Mouse (Mus musculus) liver (tissue): ENCODE measurements around the gene Rreb1.

Source experiments
- DNase-seq: peaks from one replicate; pipeline ENCODE4 v3.0.0-alpha.2; 2020; ENCODE audit warnings: mixed read lengths

The Rreb1 gene

GRCm38 (mm10) chr13:37854455-37855220 is 76.4 kb downstream of the Rreb1 start:
- peak; percentile 54 for DNase-seq

DNA sequence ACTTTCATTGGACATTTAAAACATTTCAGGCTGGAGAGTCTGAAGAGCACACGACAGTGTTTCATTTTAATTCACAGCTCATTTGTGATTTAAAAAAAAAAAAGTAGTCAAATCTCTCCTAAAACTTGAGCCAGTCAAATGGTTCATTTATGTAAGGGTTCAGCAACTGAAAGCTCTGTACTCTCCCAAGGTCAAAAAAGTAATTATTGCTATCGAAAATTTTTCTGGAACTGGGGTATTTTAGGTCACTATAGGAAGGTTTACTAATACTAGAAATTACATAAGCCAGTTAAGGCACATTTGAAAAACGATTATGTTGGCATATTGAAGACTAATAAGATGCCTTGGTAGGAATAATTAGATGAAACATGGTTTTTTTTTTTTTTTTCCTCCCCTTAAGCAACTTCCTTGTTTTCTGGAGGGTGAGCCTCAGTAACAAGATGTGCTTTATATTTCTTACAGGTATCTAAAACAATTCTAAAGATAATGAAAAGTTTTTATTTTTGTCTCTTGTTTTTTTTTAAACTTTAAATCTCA is 77.1 kb downstream of the Rreb1 start:
- DNase-seq = no peak

- no peak for DNase-seq
Observed at GRCm38 (mm10) chr13:37855765-37856164, 77.6 kb downstream of the Rreb1 start.

- DNase-seq = peak; percentile 59
Observed at GRCm38 (mm10) chr13:37856537-37856936, 78.3 kb downstream of the Rreb1 start.

GRCm38 (mm10) chr13:37857284-37858065 is 79.3 kb downstream of the Rreb1 start:
- peak; percentile 97 for DNase-seq

GRCm38 (mm10) chr13:37858066-37858501 is 79.9 kb downstream of the Rreb1 start:
- peak; percentile 72 for DNase-seq

DNA sequence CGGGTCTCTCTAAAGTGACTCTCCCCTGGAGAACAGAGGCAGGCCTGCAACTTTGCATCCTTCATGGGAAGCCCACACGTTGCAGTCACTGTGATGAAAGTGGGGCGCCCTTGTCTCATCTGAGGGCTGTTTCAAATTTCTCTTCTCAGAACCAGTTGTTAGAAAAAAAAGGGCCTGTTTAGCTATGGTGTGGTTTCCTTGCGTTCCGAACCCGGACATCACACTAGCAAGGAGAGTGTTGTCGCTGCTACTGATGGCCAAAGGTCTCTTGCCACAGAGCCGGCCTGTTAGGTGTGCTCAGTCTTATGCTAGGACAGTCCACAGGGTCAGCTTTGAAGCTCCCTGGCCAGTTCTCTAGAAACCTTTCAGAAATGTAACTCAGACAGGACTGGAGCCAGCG is 80.3 kb downstream of the Rreb1 start:
- DNase-seq = peak; percentile 35

DNA sequence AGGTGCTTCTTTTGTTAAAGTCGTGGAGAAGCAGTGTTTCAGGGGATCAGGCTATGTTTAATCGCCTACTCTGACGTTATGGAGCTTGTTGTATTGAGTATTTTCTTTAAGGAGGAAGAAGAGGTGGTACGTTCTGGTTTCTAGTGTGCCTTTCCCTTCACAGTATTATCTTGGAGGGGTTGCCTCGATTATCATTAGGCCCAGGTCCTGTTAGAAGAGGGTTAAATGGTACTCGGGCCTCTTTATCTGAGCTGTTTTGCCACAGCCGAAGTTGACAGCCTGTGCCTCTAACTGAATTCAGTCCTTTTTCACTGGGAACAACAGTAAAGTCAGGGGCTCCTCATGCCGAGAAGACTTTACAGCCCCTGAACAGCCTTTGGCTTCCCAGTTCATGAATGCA is 81.6 kb downstream of the Rreb1 start:
- peak; percentile 71 for DNase-seq

- DNase-seq = no peak
Observed at GRCm38 (mm10) chr13:37860204-37860603, 82.0 kb downstream of the Rreb1 start.

GRCm38 (mm10) chr13:37860789-37861188 is 82.6 kb downstream of the Rreb1 start:
- DNase-seq = no peak

- no peak for DNase-seq
Observed at GRCm38 (mm10) chr13:37862492-37862891, 84.3 kb downstream of the Rreb1 start.

- DNase-seq = peak; percentile 56
Observed at GRCm38 (mm10) chr13:37863643-37864042, 85.4 kb downstream of the Rreb1 start.

DNA sequence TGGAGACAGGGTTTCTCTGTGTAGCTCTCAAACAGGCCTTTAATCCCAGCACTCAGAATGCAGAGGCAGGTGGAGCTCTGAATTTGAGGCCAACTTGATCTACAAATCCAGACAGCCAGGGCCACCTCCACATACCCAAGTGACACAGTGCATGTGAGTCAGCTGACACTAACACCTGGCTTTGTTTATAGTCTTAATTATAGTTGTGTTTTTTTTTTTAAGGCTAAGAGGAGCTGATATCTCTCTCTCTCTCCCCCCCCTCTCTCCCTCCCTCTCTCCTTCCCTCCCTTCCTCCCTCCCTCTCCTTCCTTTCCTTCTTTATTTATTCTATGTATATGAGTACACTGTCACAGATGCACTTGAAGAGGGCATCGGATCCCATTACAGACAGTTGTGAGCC is 86.5 kb downstream of the Rreb1 start:
- DNase-seq = no peak

DNA sequence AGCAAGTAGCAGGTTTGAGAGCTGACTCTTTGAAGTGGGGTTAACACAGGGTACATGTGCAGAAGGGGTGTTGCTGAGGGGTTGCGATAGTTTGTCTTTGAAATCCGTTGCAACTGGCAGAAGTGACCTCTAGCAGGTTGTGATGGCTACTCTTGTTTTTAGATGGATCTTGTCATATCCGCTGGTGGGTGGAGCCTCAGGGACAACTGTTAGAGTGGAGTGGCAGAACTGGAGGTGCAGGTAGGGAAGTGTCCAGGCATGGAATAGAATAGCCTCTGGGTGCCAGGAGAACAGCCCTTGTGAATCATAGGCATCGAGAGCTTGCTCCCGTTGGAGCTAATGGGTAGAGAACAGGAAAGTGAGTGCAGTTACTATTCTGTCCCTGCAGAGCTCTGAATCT is 88.1 kb downstream of the Rreb1 start:
- no peak for DNase-seq

DNA sequence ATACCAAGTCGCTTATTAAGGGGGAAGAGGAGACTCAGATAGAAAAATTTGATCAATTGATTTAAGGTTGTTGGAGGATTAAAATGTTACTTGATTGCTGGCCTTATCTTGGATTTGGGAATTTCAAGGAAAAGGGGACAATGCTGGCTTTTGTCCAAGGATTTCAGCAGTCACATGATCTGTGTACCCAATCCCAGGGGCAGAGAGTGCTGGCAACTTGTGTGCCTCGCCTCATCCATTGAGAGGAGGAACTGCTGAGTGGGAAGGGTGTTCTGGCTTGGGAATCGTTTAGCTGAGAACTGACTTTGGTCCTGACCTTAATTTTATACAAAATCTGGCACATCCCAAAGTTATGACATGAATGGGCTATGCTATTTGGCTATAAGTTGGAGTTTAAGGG is 88.6 kb downstream of the Rreb1 start:
- DNase-seq = no peak

DNA sequence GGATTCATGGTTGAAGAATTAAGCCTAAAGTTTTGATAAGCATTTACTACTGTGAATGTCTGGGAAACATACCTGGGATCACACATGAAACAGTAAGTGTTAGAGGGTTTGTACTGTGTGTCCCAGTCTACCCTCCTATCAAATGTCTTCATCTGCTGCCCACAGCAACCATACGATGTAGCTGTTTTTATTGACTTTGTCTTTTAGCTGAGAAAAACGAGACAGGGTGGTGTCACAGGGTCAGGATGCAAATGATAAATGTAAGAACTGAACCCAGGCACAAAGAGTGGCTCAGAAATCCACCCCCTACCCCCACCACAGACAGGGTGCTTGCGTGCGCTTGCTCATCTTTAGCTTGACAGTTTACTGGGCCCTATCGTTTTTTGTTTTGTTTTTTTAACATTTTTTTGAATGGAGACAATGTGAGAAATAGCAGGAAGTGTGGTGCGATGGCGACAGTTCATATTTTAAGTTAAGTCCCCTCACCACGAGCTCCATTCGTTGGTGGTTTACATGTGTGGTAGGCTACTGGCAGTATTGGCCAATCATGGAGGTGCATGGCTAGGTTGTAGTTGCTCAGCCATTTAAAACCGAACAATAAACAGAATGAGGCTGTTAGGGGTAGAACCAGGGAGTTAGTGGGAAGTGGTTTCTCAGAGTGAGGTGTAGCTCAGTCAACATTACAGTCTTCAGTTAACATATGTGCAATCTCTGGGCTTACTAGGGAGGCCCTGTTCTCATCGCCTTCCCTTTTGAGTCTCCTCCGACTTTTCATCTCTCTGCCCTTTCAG is 92.1 kb downstream of the Rreb1 start:
- no peak for DNase-seq

DNA sequence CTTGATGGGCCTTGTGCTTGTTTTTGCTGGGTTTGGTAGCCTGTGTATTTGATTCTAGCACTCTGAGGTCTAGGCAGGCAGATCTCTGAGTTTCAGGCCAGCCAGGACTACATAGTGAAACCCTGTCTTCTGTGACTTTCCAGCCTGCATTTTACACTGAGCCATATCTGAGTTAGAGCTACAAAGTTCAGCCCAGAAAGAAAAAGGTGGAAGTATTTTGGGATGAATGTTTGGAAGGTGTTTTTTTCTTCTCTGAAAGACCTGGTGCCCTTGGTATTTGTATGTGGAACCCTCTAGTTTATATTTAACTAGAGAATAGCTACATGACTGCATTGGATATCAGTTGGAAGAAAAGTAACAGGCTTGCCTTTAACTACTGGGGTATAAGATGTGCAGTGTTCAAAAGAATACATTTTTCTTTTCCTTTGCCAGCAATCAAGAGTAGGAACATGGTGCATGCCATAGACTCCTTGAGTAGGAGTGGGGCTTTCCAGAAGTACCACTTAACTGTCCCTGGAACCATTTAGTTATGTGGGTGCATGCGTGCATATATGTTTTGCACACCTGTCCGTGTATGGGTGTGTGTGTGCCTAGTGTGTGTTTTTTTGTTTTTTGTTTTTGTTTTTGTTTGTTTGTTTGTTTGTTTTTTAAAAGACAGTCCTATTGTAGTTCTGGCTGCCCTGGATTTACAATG is 94.1 kb downstream of the Rreb1 start:
- DNase-seq = no peak

DNA sequence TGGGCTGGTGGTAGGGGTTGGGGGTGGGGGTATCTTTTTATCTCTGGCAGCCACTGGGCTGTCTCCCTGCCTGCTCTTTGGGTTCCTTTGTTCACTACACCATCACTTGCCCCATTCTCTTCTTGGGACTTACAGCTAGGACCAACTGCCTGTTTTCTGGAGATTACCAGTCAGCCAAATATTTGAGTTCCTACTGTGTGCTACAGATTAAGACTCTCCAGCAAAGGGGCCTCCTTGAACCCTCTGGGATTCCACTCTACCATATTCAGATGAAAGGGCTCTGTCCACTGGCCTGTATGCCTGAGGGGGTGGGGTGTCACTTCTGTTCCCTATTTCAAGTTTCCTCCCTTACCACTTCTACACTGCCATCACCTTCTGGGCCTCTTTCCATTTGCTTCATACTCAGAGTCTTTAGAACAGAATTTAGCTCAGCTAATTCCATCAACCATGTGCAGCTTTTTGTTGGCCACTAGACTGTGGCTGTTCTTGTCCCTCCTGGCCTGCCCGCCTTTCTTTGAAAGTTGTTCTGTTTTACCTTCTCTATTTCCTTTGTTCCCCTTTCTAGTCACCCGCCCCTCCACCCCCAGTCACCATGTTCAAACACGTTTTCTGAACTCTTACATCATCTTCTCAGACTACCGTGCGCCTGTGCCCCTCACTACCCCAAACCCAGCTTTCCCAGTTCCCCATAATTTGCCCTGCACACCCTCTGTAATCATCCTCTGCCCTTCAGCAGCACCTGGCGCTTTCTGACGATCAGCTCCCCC is 95.1 kb downstream of the Rreb1 start:
- DNase-seq = peak; percentile 38

GRCm38 (mm10) chr13:37875919-37876318 is 97.7 kb downstream of the Rreb1 start:
- no peak for DNase-seq

GRCm38 (mm10) chr13:37876366-37876765 is 98.2 kb downstream of the Rreb1 start:
- DNase-seq = no peak

GRCm38 (mm10) chr13:37876836-37877235 is 98.6 kb downstream of the Rreb1 start:
- no peak for DNase-seq

DNA sequence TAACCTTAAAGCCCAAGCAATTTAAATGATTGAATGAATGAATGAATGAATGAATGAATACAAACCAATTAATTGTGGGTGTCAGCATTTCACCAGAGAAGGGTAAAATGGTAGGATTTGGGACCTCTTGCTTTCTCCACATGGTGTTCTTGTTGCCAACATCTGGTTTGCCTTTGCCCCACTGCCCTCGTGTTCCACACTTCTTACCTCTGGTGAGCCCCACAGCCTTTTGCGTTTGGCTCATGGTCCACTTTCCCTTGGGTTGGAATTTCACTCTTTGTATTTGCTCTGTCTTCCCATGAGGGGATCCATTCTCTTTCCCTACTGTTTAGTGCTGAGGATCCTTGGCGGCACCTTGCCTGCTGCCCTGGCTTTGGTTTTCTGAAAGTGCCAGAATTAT is 99.0 kb downstream of the Rreb1 start:
- no peak for DNase-seq
